Mouse (Mus musculus): Measurements from ENCODE around the gene Prrx1. TPM values are rescaled to one million over a fixed set of nuclear protein-coding genes. Genes with fewer than 3 reads are reported as not detected.

The Prrx1 gene
- polyA plus RNA-seq, 1 experiment from 2014 or later: 29.7 TPM

DNA sequence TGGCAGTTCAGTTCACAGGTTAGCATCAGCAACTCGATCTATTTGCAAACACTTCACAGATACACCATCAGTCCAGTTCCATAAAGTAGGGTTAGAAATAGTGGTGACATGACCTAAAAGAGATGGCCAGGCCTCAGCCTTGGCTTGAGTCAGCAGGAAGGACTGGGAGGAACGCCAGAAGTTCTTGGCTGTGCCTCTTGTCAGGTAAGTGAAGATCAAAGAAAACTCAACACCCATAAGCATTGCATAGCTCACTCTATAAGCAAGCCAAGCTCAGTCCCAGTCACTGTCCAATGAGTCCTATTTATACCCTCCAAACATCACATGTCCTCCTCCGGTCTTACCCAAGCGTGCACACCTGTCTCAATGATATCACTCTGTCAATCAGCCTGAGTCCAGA lies 87.2 kb downstream of the Prrx1 start:
- H3K9me3 ChIP-seq: peaks cover 4% of the 10 kb centered on the region; the same call in 1 of the 2 replicates
- H3K27ac ChIP-seq: no peak overlapping the region
- no peak for ATAC-seq (ENCODE audit: low FRiP score)
- no peak overlapping the region for H3K9ac ChIP-seq
- H3K36me3 ChIP-seq (replicated peaks): no peaks in the 10 kb centered on the region
- no peak overlapping the region for H3K4me2 ChIP-seq
- WGBS: 90% methylated on average over 4 of the region's 4 CpGs
- H3K4me1 ChIP-seq: no peaks in the 10 kb centered on the region
- no peak overlapping the region for H3K4me3 ChIP-seq (replicated peaks)
- H3K27me3 ChIP-seq: no peaks in the 10 kb centered on the region

DNA sequence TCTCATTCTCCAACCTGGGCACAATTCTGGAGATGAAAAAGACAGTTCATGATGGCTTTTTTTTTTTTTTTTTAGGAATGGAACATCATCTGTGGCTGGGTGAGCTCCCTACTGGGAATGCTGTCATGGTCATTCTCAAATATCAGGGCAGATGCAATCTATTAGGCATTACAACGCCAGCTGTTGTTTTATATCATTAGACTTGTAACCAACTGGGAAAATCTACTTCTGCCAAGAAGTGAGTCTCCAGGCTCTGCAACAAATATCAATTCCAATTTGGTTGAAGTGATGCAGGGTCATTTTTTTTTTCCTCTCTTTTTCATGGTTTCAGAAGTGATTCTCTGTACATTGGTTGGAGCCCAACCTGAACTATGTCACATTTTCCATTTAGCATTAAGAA lies 91.7 kb downstream of the Prrx1 start:
- Histone ChIP-seq H3K36me3 (replicated peaks) (no peaks in the 10 kb centered on the region), H3K4me2 (no peak overlapping the region), H3K27ac (no peak overlapping the region), H3K9ac (no peak overlapping the region), H3K4me3 (replicated peaks) (no peak overlapping the region), H3K9me3 (no peaks in the 10 kb centered on the region), H3K4me1 (no peaks in the 10 kb centered on the region), H3K27me3 (no peaks in the 10 kb centered on the region)
- ATAC-seq (ENCODE audit: low FRiP score): no peak
- 88% methylated on average over 1 of the region's 1 CpGs for WGBS

DNA sequence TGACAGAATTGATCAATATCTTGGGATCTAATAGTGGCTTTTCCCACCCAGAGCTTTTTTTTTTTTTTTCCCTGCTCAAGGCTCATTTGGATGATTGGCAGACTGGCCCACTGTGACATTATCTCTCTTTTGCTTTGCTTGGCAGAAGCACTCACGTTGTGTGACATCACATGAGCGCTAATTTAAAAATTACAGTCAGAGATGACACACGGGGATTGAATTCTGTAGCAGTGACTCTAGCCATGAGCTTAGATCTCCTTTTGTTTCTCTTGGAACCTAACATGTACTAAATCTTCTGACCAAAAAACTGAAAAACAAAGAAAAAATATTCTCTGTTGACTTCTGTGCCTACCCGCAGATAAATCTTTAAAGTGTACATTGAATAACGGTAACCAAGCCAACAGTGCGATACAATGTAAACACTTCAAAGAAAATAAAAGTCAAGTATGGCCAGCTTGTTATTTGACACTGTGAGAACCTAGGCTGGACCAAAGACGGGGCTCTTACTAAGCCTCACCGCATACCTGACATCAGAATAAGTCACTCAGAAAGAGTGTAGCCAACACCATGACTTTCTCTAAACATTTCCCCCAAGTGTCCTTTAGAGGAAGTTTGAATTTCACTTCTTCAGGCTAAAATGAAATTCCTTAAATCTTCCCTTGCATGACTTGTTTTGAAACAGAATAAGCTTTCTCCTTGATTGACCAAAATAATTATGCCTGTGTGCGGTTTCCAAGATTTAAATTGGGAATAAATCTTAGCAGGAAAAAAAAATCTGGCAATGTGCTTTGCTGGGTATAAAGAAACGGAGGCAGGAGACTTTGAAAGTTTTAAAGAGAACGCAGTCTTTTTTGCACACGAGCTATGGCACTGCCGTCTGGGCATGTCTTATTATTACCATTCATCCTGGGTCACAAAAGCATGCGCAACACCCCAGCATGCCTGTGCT lies 104.3 kb downstream of the Prrx1 start:
- H3K4me1 ChIP-seq: no peaks in the 10 kb centered on the region
- no peak overlapping the region for H3K4me3 ChIP-seq (replicated peaks)
- WGBS: 83% methylated on average over 14 of the region's 14 CpGs
- no peaks in the 10 kb centered on the region for H3K9me3 ChIP-seq
- H3K36me3 ChIP-seq (replicated peaks): no peaks in the 10 kb centered on the region
- ATAC-seq (ENCODE audit: low FRiP score): no peak
- no peak overlapping the region for H3K27ac ChIP-seq
- no peak overlapping the region for H3K4me2 ChIP-seq
- no peak overlapping the region for H3K9ac ChIP-seq
- no peaks in the 10 kb centered on the region for H3K27me3 ChIP-seq

DNA sequence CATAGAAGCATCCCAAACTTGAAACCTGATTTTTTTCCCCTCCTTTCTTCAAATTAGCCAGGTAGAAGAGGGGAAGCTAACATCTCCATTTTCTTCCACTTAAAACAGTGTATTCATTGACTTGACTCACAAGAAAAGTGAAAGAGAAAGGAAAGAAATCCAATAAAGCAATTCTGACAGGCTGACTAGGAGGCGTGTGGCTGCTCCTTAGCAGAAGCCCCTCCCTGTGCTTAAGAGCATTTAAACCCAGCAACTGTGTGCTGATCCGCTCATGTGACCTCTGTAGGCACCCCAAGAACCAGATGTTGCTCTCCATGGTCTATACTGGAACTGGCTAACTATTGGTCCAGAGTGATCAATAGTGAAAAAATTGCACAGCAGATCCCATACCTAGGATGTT lies 114.7 kb downstream of the Prrx1 start:
- 60% methylated on average over 2 of the region's 2 CpGs for WGBS
- Histone ChIP-seq H3K4me1 (no peaks in the 10 kb centered on the region; the same call in 1 of the 2 replicates), H3K9me3 (no peaks in the 10 kb centered on the region), H3K36me3 (replicated peaks) (no peaks in the 10 kb centered on the region), H3K9ac (no peak overlapping the region), H3K27ac (no peak overlapping the region), H3K27me3 (no peaks in the 10 kb centered on the region), H3K4me2 (no peak overlapping the region), H3K4me3 (replicated peaks) (no peak overlapping the region)
- ATAC-seq (ENCODE audit: low FRiP score): no peak

DNA sequence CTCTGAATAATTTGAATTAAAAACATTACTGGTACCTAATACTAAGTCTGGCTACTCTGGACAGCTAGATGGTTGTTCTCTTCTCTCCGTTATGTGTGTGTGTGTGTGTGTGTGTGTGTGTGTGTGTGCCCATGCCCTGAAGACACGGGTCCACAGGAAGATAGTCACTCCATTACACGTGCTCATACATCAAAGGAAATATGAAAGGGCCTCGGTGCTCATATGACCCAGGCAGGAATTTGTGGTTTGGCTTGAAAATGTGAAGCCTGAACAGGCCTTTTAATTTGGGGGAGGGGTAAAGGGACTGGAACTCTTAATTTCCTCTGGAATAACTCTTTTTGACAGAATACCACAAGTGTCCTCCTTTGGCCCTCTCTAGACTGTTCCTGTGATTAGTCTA lies 115.5 kb downstream of the Prrx1 start:
- WGBS: 90% methylated on average over 4 of the region's 4 CpGs
- Histone ChIP-seq H3K4me1 (no peaks in the 10 kb centered on the region; the same call in 1 of the 2 replicates), H3K27ac (no peak overlapping the region), H3K9me3 (no peaks in the 10 kb centered on the region), H3K4me3 (replicated peaks) (no peak overlapping the region), H3K9ac (no peak overlapping the region), H3K4me2 (no peak overlapping the region), H3K36me3 (replicated peaks) (no peaks in the 10 kb centered on the region), H3K27me3 (no peaks in the 10 kb centered on the region)
- ATAC-seq (ENCODE audit: low FRiP score): no peak

Other genes with a start within 250 kb of the Prrx1 start
- not detected in 2 replicates for gene Mroh9, start 228.0 kb downstream of the Prrx1 start, polyA plus RNA-seq (2016; fragmentation: Nextera tagmentation; extraction: Ambion mirVana)
- 29.3 and 29.8 TPM in 2 replicates for gene Gorab, start 90.0 kb upstream of the Prrx1 start, polyA plus RNA-seq (2016; fragmentation: Nextera tagmentation; extraction: Ambion mirVana)

All from forebrain, embryonic 12.5 days (tissue).